Comparison of ENCODE assay signal across 19 mouse cellular contexts in the genomic region with DNA sequence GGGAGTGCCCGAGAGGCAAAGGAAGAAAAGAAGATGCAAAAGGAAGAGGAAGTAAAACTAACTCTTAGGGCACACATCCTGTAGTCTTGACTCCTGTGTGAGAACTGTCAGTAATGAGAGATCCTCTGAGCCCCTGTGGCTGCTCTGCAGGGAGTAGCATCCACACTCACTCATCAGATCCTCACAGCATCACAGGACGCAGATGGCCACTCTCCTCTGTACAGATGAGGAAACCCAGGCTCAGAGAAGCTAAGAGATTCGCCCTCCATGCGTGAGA.
DNase-seq lines count a peak whose midpoint lies in the region; ATAC-seq and TF ChIP-seq lines count a peak whose summit lies in the region.
"Had no signal": no experiment of that assay in that cellular context is flagged by ENCODE, and none has a peak within 500 bp of the region (broad histone marks: within the 10 kb centered on the region; RNA-seq: fewer than 3 reads in every experiment).

No protein-coding gene starts in this region.

- H3K36me3 ChIP-seq in kidney, adult 2 months (ENCODE audit: control insufficient read depth, insufficient read depth, low read length), result no peaks in the 10 kb centered on the region
- no peaks in the 10 kb centered on the region for H3K36me3 ChIP-seq in splenic B cell, adult 2 months (ENCODE audit: control insufficient read depth, insufficient read depth, low read length, poor library complexity, severe bottlenecking)
- H3K36me3 ChIP-seq: G1E; hindbrain, embryonic 10.5 days had no signal

- no peak overlapping the region for H3K4me3 ChIP-seq in kidney, adult 2 months (ENCODE audit: insufficient read depth, low read depth, low read length)
- no peak overlapping the region for H3K4me3 ChIP-seq in brown adipose tissue, adult 24 weeks (ENCODE audit: insufficient read depth, low read depth, low read length)
- no peak overlapping the region for H3K4me3 ChIP-seq in embryonic fibroblast, embryonic 13.5 days (ENCODE audit: insufficient read depth, low read length)
- H3K4me3 ChIP-seq: forebrain, embryonic 13.5 days; heart, adult 2 months; hindbrain, embryonic 10.5 days had no signal

- peak; percentile 10 for DNase-seq in kidney, postnatal 10 days
- no peak for DNase-seq in kidney, adult 2 months
- DNase-seq in splenic B cell, adult 2 months (ENCODE audit: low read depth, low spot score), result peak; percentile 15
- DNase-seq in spleen, postnatal 10 days (ENCODE audit: low spot score in 2 of 2), result no peak
- DNase-seq: adrenal gland, postnatal 10 days; cerebellum, adult 11-12 months; cerebellum, adult 9-10 months; cerebellum, postnatal 25 days; forebrain, postnatal 0 days; gastrocnemius, postnatal 10 days; heart, adult 2 months had no signal

- H3K27ac ChIP-seq in kidney, adult 2 months (ENCODE audit: insufficient read depth, low read depth, low read length), result no peak overlapping the region
- peak overlapping the region; percentile 54 for H3K27ac ChIP-seq in brown adipose tissue, adult 24 weeks (replicated peaks; ENCODE audit: low read depth, low read length)
- H3K27ac ChIP-seq in embryonic fibroblast, embryonic 13.5 days (ENCODE audit: insufficient read depth, low read length), result peak overlapping the region; percentile 43
- H3K27ac ChIP-seq: forebrain, embryonic 13.5 days; heart, adult 2 months; hindbrain, embryonic 10.5 days; hindbrain, embryonic 14.5 days had no signal

- no peaks in the 10 kb centered on the region for H3K27me3 ChIP-seq in kidney, adult 2 months (replicated peaks; ENCODE audit: control insufficient read depth, insufficient read depth, low read length)
- no peaks in the 10 kb centered on the region; the same call in 1 of the 2 replicates for H3K27me3 ChIP-seq in splenic B cell, adult 2 months (ENCODE audit: control insufficient read depth, insufficient read depth, low read length, poor library complexity, severe bottlenecking)

- TF ChIP-seq CTCF in kidney, adult 2 months (conservative IDR thresholded peaks at IDR 0.05; ENCODE audit: insufficient read depth, insufficient read length, low read depth, low read length), result no peak
- TF ChIP-seq CTCF in embryonic fibroblast, embryonic 13.5 days (IDR thresholded peaks at IDR 0.05; ENCODE audit: borderline replicate concordance, insufficient read depth, low read length), result no peak

- no peak for TF ChIP-seq POLR2A in kidney, adult 2 months (IDR thresholded peaks at IDR 0.05; ENCODE audit: low read depth, low read length)
- no peak for TF ChIP-seq POLR2A in embryonic fibroblast, embryonic 13.5 days (IDR thresholded peaks at IDR 0.05; ENCODE audit: low read depth, low read length)

- 78% methylated on average over 4 of the region's 4 CpGs for WGBS in kidney, adult 2 months

- no peaks in the 10 kb centered on the region for H3K4me1 ChIP-seq in kidney, adult 2 months (ENCODE audit: control insufficient read depth, insufficient read depth, low read length)
- no peaks in the 10 kb centered on the region for H3K4me1 ChIP-seq in brown adipose tissue, adult 24 weeks (ENCODE audit: control insufficient read depth, insufficient read depth, insufficient read length, low read length)
- H3K4me1 ChIP-seq in embryonic fibroblast, embryonic 13.5 days (ENCODE audit: control insufficient read depth, insufficient read depth, low read length), result peaks cover 11% of the 10 kb centered on the region

- ATAC-seq in inflammation-experienced regulatory T-cells, adult 6 months, result no peak
- ATAC-seq: forebrain, embryonic 13.5 days; forebrain, postnatal 0 days; intestine, embryonic 16.5 days had no signal

Comparison
In these comparisons a context has a peak if more than half of its experiments do, and no peak if none do; other contexts are left out.
1. DNase-seq: peak in kidney, postnatal 10 days (single experiment) and splenic B cell, adult 2 months (single experiment); none in kidney, adult 2 months (single experiment) and spleen, postnatal 10 days (0 of 2).